Mouse (Mus musculus): ENCODE data around the gene Nubpl. TPM values are rescaled to one million over a fixed set of nuclear protein-coding genes. Genes with fewer than 3 reads are reported as not detected.

The Nubpl gene
- polyA plus RNA-seq, 1 experiment from 2014 or later, result 13.3 TPM

GRCm38 (mm10) chr12:52350276-52350675 lies 252.7 kb downstream of the Nubpl start:
- Histone ChIP-seq H3K4me1 (peaks cover 13% of the 10 kb centered on the region), H3K27ac (no peak overlapping the region), H3K4me2 (no peak overlapping the region), H3K27me3 (no peaks in the 10 kb centered on the region), H3K9me3 (replicated peaks) (no peaks in the 10 kb centered on the region), H3K4me3 (no peak overlapping the region), H3K36me3 (ENCODE audit: poor library complexity, severe bottlenecking) (no peaks in the 10 kb centered on the region), H3K9ac (no peak overlapping the region)
- WGBS, result 21% methylated on average over 3 of the region's 3 CpGs
- ATAC-seq, result no peak

- Histone ChIP-seq H3K9ac (no peak overlapping the region), H3K4me2 (no peak overlapping the region), H3K27ac (no peak overlapping the region), H3K4me3 (no peak overlapping the region), H3K27me3 (no peaks in the 10 kb centered on the region), H3K9me3 (replicated peaks) (no peaks in the 10 kb centered on the region), H3K4me1 (peaks cover 11% of the 10 kb centered on the region; the same call in 1 of the 2 replicates), H3K36me3 (ENCODE audit: poor library complexity, severe bottlenecking) (no peaks in the 10 kb centered on the region)
- ATAC-seq, result no peak
- WGBS, result 80% methylated on average over 10 of the region's 10 CpGs
Observed at GRCm38 (mm10) chr12:52359484-52359883, 261.9 kb downstream of the Nubpl start.

- H3K27me3 ChIP-seq, result no peaks in the 10 kb centered on the region
- no peak overlapping the region for H3K27ac ChIP-seq
- peaks cover 11% of the 10 kb centered on the region; the same call in 1 of the 2 replicates for H3K4me1 ChIP-seq
- H3K9ac ChIP-seq, result no peak overlapping the region
- WGBS, result 77% methylated on average over 3 of the region's 3 CpGs
- no peak overlapping the region for H3K4me3 ChIP-seq
- ATAC-seq, result no peak
- H3K36me3 ChIP-seq (ENCODE audit: poor library complexity, severe bottlenecking), result no peaks in the 10 kb centered on the region
- no peak overlapping the region for H3K4me2 ChIP-seq
- H3K9me3 ChIP-seq (replicated peaks), result no peaks in the 10 kb centered on the region
Observed at GRCm38 (mm10) chr12:52360136-52360535, 262.6 kb downstream of the Nubpl start.

- Histone ChIP-seq H3K27me3 (no peaks in the 10 kb centered on the region), H3K9me3 (replicated peaks) (no peaks in the 10 kb centered on the region), H3K9ac (no peak overlapping the region), H3K36me3 (ENCODE audit: poor library complexity, severe bottlenecking) (no peaks in the 10 kb centered on the region), H3K4me3 (no peak overlapping the region), H3K27ac (no peak overlapping the region), H3K4me1 (peaks cover 11% of the 10 kb centered on the region; the same call in 1 of the 2 replicates), H3K4me2 (no peak overlapping the region)
- 12% methylated on average over 6 of the region's 6 CpGs for WGBS
- ATAC-seq, result peak; percentile 50; the same call in 1 of the 2 replicates
Observed at GRCm38 (mm10) chr12:52361198-52361597, 263.7 kb downstream of the Nubpl start.

Other genes with a start within 250 kb of the Nubpl start
- gene Heatr5a, start 126.4 kb upstream of the Nubpl start, polyA plus RNA-seq (2015; fragmentation: Nextera tagmentation; extraction: Ambion mirVana), result 6.7 and 7.3 TPM in 2 replicates
- gene Dtd2, start 91.2 kb upstream of the Nubpl start, polyA plus RNA-seq (2015; fragmentation: Nextera tagmentation; extraction: Ambion mirVana), result 19.1 and 21.1 TPM in 2 replicates
- not detected in 2 replicates for gene Gpr33, start 69.7 kb upstream of the Nubpl start, polyA plus RNA-seq (2015; fragmentation: Nextera tagmentation; extraction: Ambion mirVana)

Measured in forebrain, embryonic 13.5 days (tissue).